Mouse (Mus musculus) hindbrain, embryonic 15.5 days (tissue): Measurements from ENCODE around the gene Lmod3. TPM values are rescaled to one million over a fixed set of nuclear protein-coding genes. Genes with fewer than 3 reads are reported as not detected.

Experiments used
- ATAC-seq: fragments of 200-750 bp; cut with Nextera tagmentation; 2 replicates; pipeline ENCODE4 v1.8.0; 2017; ENCODE audit warnings: low read depth, moderate number of reproducible peaks, moderate TSS enrichment; ENCODE audit not compliant: low FRiP score
- H3K27ac ChIP-seq: fragments of 300-500 bp; sonication (generic); replicated peaks from 2 replicates; pipeline ENCODE4 v1.5.1; 2015; ENCODE audit warnings: mild to moderate bottlenecking, inconsistent platforms
- H3K27me3 ChIP-seq: fragments of 300-500 bp; sonication (generic); 2 replicates; pipeline ENCODE4 v1.6.1; 2015; ENCODE audit warnings: control low read depth, inconsistent platforms
- H3K36me3 ChIP-seq: fragments of 300-500 bp; sonication (generic); 2 replicates; pipeline ENCODE4 v1.6.1; 2015; ENCODE audit warnings: control low read depth, inconsistent platforms
- H3K4me1 ChIP-seq: fragments of 300-500 bp; sonication (generic); replicated peaks from 2 replicates; pipeline ENCODE4 v1.6.1; 2015; ENCODE audit warnings: control low read depth, inconsistent platforms
- H3K4me2 ChIP-seq: fragments of 300-500 bp; sonication (generic); 2 replicates; pipeline ENCODE4 v1.6.1; 2015; ENCODE audit warnings: moderate library complexity, mild to moderate bottlenecking, inconsistent platforms
- H3K4me3 ChIP-seq: fragments of 300-500 bp; sonication (generic); 2 replicates; pipeline ENCODE4 v1.5.1; 2015; ENCODE audit warnings: mild to moderate bottlenecking, inconsistent platforms
- H3K9ac ChIP-seq: fragments of 300-500 bp; sonication (generic); 2 replicates; pipeline ENCODE4 v1.6.1; 2015; ENCODE audit warnings: inconsistent platforms
- H3K9me3 ChIP-seq: fragments of 300-500 bp; sonication (generic); 2 replicates; pipeline ENCODE4 v1.6.1; 2016; ENCODE audit warnings: control low read depth, inconsistent platforms
- whole genome bisulfite sequencing: fragments of 180-500 bp; shearing (Covaris S2); methylation state at CpG from one replicate; pipeline ENCODE4 v1.1.7; 2015; 5-methylcytosine and 5-hydroxymethylcytosine counted together
- polyA plus RNA-seq: library from polyadenylated mRNA; unstranded; fragments of >200 nt; fragmentation: Nextera tagmentation; extraction: Ambion mirVana; gene quantifications from 2 replicates; pipeline ENCODE4 v1.2.1, GENCODE M21; 2015

Gene Lmod3
- polyA plus RNA-seq, 1 experiment from 2014 or later, result not detected

GRCm38 (mm10) chr6:97204952-97205351 is 47.6 kb downstream of the Lmod3 start:
- Histone ChIP-seq H3K9ac (peak overlapping the region; percentile 98), H3K27ac (peak overlapping the region; percentile 92), H3K4me2 (peak overlapping the region; percentile 59), H3K9me3 (no peaks in the 10 kb centered on the region), H3K4me3 (peak overlapping the region; percentile 98), H3K4me1 (peaks cover 13% of the 10 kb centered on the region), H3K27me3 (no peaks in the 10 kb centered on the region), H3K36me3 (no peaks in the 10 kb centered on the region)
- under 1% methylated on average over 16 of the region's 16 CpGs for WGBS
- peak; percentile 51; the same call in 1 of the 2 replicates for ATAC-seq

GRCm38 (mm10) chr6:97204252-97204869 is 48.2 kb downstream of the Lmod3 start:
- no peaks in the 10 kb centered on the region for H3K9me3 ChIP-seq
- no peaks in the 10 kb centered on the region for H3K27me3 ChIP-seq
- H3K4me2 ChIP-seq, result peak overlapping the region; percentile 59
- H3K9ac ChIP-seq, result peak overlapping the region; percentile 98
- H3K4me1 ChIP-seq, result peaks cover 13% of the 10 kb centered on the region
- H3K27ac ChIP-seq, result no peak overlapping the region
- H3K36me3 ChIP-seq, result no peaks in the 10 kb centered on the region
- H3K4me3 ChIP-seq, result peak overlapping the region; percentile 98
- no peak for ATAC-seq
- WGBS, result 19% methylated on average over 9 of the region's 9 CpGs

GRCm38 (mm10) chr6:97202477-97202876 is 50.1 kb downstream of the Lmod3 start:
- no peaks in the 10 kb centered on the region for H3K27me3 ChIP-seq
- no peak overlapping the region for H3K27ac ChIP-seq
- no peak for ATAC-seq
- peaks cover 13% of the 10 kb centered on the region for H3K4me1 ChIP-seq
- H3K4me3 ChIP-seq, result no peak overlapping the region
- no peaks in the 10 kb centered on the region for H3K9me3 ChIP-seq
- no peak overlapping the region for H3K9ac ChIP-seq
- H3K4me2 ChIP-seq, result no peak overlapping the region
- peaks cover 6% of the 10 kb centered on the region for H3K36me3 ChIP-seq
- 95% methylated on average over 3 of the region's 3 CpGs for WGBS

GRCm38 (mm10) chr6:97200437-97200836 is 52.1 kb downstream of the Lmod3 start:
- H3K27me3 ChIP-seq, result no peaks in the 10 kb centered on the region
- no peak overlapping the region for H3K9ac ChIP-seq
- H3K4me1 ChIP-seq, result peaks cover 13% of the 10 kb centered on the region
- H3K9me3 ChIP-seq, result no peaks in the 10 kb centered on the region
- peaks cover 23% of the 10 kb centered on the region for H3K36me3 ChIP-seq
- WGBS, result 31% methylated on average over 3 of the region's 3 CpGs
- no peak overlapping the region for H3K27ac ChIP-seq
- H3K4me2 ChIP-seq, result no peak overlapping the region
- no peak overlapping the region for H3K4me3 ChIP-seq
- no peak for ATAC-seq

Other genes starting within 250 kb of the Lmod3 start
- gene Fam19a4, start 192.3 kb downstream of the Lmod3 start, polyA plus RNA-seq, result 3.0 and 4.8 TPM in 2 replicates
- gene Eogt, start 103.6 kb downstream of the Lmod3 start, polyA plus RNA-seq, result 12.8 and 14.2 TPM in 2 replicates
- gene Tmf1, start 73.6 kb downstream of the Lmod3 start, polyA plus RNA-seq, result 33.0 and 37.2 TPM in 2 replicates
- 84.0 and 84.3 TPM in 2 replicates for gene Uba3, start 47.1 kb downstream of the Lmod3 start, polyA plus RNA-seq
- gene Arl6ip5, start 42.1 kb downstream of the Lmod3 start, polyA plus RNA-seq, result 132 and 133 TPM in 2 replicates